Mouse (Mus musculus) forebrain, embryonic 12.5 days (tissue): ENCODE measurements at regions not wholly inside any gene's neighbourhood (a gene's known extent, or its start where the extent isn't known, plus 50 kb on each side); places are given as distances from the start of the nearest gene placed in this dataset.
"Not testable (repeated sequence)": the region's sequence is repeated elsewhere in the genome, so short reads cannot be mapped to it uniquely, and the experiment has no call there.

Experiments used
- ATAC-seq: fragments of 200-750 bp; cut with Nextera tagmentation; 2 replicates; pipeline ENCODE4 v1.8.0; 2017; ENCODE audit warnings: moderate TSS enrichment; ENCODE audit not compliant: low FRiP score
- H3K27ac ChIP-seq: fragments of 300-500 bp; sonication (generic); 2 replicates; pipeline ENCODE4 v1.5.1; 2016; ENCODE audit warnings: mild to moderate bottlenecking
- H3K27me3 ChIP-seq: fragments of 300-500 bp; sonication (generic); 2 replicates; pipeline ENCODE4 v1.6.1; 2016; ENCODE audit warnings: mild to moderate bottlenecking
- H3K36me3 ChIP-seq: fragments of 300-500 bp; sonication (generic); replicated peaks from 2 replicates; pipeline ENCODE4 v1.6.1; 2016; ENCODE audit warnings: mild to moderate bottlenecking
- H3K4me1 ChIP-seq: fragments of 300-500 bp; sonication (generic); 2 replicates; pipeline ENCODE4 v1.6.1; 2016
- H3K4me2 ChIP-seq: fragments of 300-500 bp; sonication (generic); 2 replicates; pipeline ENCODE4 v1.6.1; 2016; ENCODE audit warnings: mild to moderate bottlenecking, moderate library complexity
- H3K4me3 ChIP-seq: fragments of 300-500 bp; sonication (generic); replicated peaks from 2 replicates; pipeline ENCODE4 v1.5.1; 2016; ENCODE audit warnings: mild to moderate bottlenecking
- H3K9ac ChIP-seq: fragments of 300-500 bp; sonication (generic); 2 replicates; pipeline ENCODE4 v1.6.1; 2016; ENCODE audit warnings: mild to moderate bottlenecking
- H3K9me3 ChIP-seq: fragments of 300-500 bp; sonication (generic); 2 replicates; pipeline ENCODE4 v1.6.1; 2016
- WGBS: fragments of 180-500 bp; shearing (Covaris S2); methylation state at CpG from one replicate; pipeline ENCODE4 v1.1.7; 2016; 5-methylcytosine and 5-hydroxymethylcytosine counted together

DNA sequence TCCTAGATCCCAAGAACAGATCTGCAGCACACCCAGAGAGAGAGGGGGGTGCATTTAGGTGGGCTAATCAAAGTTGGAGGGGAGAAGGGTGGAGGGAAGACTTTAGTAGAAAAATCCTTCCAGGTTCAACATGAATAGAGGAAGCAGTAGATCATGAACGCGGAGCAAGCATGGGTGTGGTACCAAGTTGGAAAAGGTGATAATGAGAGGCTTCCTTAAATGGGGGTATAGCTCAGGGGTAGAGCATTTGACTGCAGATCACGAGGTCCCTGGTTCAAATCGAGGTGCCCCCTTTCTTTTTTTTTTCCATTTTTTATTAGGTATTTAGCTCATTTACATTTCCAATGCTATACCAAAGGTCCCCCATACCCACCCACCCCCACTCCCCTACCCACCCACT lies 54.0 kb upstream of the Krba1 start:
- 88% methylated on average over 4 of the region's 4 CpGs for WGBS

DNA sequence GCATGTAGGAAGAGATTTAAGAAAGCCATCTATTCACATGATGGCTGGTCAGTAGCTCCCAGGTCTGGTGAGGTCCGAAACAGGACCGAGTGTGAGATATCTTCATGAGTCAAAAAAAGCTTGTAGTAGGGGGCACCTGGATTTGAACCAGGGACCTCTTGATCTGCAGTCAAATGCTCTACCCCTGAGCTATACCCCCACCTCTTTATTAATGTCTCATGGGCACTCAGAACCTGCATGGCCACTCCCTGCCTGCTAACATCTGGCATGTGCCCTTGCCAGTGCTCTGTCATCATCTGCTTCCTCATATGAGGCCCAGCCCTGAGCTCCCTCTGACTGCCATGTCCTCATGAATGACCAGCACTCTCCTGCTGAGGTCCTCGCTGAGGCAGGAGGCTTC lies 58.4 kb upstream of the Krba1 start:
- not testable (repeated sequence) for H3K4me3 ChIP-seq, H3K4me1 ChIP-seq, H3K9ac ChIP-seq, H3K4me2 ChIP-seq, H3K27ac ChIP-seq, H3K36me3 ChIP-seq, H3K9me3 ChIP-seq, H3K27me3 ChIP-seq, ATAC-seq
- WGBS = 86% methylated on average over 3 of the region's 3 CpGs

More for the DNA sequence above, 54.0 kb upstream of the Krba1 start:
- H3K27me3 ChIP-seq, H3K36me3 ChIP-seq, H3K4me2 ChIP-seq, H3K27ac ChIP-seq, H3K4me3 ChIP-seq, H3K9ac ChIP-seq, H3K4me1 ChIP-seq, H3K9me3 ChIP-seq, ATAC-seq: not testable (repeated sequence)

DNA sequence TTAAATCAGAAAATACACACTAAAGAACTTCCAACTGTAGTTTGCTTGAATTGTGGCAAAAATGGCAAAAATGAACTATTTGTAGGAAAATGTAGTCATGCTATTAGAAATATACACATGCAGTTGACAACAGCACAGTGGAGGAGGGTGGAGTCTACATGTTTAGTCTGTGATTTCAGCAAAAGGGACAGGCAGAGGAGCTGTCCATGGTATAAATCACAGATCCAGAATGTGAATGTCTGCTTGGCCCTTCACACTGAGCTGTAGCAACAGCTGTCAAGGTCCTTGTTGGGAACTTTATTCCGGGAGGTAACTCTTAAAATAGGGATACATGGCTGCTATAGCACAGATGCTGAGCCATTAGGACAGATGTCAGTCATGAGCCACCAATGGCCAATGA lies 107.4 kb upstream of the Krba1 start:
- 80% methylated on average over 1 of the region's 1 CpGs for WGBS
- no peaks in the 10 kb centered on the region for H3K27me3 ChIP-seq

DNA sequence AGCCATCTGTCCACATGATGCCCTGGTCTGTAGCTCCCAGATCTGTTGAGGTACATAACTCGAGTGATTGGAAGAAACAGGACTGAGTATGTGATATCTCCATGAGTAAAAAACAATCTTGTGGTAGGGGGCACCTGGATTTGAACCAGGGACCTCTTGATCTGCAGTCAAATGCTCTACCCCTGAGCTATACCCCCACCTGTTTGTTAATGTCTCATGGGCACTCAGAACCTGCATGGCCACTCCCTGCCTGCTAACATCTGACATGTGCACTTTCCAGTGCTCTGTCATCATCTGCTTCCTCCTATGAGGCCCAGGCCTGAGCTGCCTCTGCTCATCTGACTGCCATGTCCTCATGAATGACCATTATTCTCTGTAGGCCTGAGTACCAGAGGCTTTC lies 115.7 kb upstream of the Krba1 start:
- H3K4me3 ChIP-seq, H3K27ac ChIP-seq, H3K4me2 ChIP-seq, H3K9me3 ChIP-seq, ATAC-seq, H3K36me3 ChIP-seq, H3K27me3 ChIP-seq, H3K4me1 ChIP-seq, H3K9ac ChIP-seq: not testable (repeated sequence)
- 54% methylated on average over 1 of the region's 1 CpGs for WGBS

More for the DNA sequence above, 107.4 kb upstream of the Krba1 start:
- Histone ChIP-seq H3K9me3 (no peaks in the 10 kb centered on the region), H3K4me2 (no peak overlapping the region), H3K4me3 (no peak overlapping the region), H3K9ac (no peak overlapping the region), H3K4me1 (no peaks in the 10 kb centered on the region), H3K36me3 (no peaks in the 10 kb centered on the region), H3K27ac (no peak overlapping the region)
- ATAC-seq = no peak

DNA sequence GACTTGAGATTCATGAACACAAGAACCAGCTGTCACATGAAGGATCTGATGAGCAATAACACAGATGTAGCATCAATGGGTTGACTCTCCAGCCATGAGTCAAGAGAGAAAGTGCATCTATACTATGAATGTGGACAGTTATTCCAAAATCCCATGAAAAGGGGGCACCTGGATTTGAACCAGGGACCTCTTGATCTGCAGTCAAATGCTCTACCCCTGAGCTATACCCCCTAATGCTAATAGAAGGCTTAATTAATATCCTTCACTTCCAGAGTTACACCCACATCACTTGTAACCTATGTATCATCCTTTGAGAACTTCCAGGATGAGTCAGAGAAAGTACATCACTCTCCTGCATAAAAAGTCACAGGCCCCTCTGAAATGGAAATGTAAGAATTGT lies 133.8 kb upstream of the Krba1 start:
- not testable (repeated sequence) for H3K36me3 ChIP-seq, H3K27ac ChIP-seq, H3K9me3 ChIP-seq, ATAC-seq, H3K4me2 ChIP-seq, H3K4me3 ChIP-seq, H3K27me3 ChIP-seq, H3K4me1 ChIP-seq, H3K9ac ChIP-seq

DNA sequence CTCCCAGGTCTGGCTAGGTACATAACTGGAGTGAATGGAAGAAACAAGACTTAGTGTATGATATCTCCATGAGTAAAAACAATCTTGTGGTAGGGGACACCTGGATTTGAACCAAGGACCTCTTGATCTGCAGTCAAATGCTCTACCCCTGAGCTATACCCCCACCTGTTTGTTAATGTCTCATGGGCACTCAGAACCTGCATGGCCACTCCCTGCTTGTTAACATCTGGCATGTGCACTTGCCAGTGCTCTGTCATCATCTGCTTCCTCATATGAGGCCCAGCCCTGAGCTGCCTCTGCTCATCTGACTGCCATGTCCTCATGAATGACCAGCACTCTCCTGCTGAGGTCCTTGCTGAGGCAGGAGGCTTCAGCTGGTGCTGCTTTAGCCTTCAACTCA lies 142.4 kb upstream of the Krba1 start:
- not testable (repeated sequence) for H3K4me2 ChIP-seq, H3K27ac ChIP-seq, H3K4me1 ChIP-seq, H3K4me3 ChIP-seq, H3K27me3 ChIP-seq, H3K36me3 ChIP-seq, H3K9me3 ChIP-seq, ATAC-seq, H3K9ac ChIP-seq

DNA sequence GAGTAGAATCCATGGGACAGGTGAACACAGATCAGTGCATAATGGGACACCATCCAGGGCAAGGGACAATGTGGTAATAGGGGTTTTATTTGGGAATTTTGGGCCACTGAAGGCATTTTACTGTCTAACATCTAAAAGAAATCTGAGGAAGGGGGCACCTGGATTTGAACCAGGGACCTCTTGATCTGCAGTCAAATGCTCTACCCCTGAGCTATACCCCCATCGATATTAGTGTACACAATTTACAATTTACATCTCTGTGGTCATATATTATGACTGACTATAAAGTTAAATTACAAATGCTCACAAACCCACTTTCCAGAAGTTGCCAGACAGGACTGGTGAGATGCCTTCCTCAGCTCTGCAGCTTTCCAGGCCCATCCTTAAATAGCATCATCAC lies 143.4 kb upstream of the Krba1 start:
- H3K9me3 ChIP-seq = no peaks in the 10 kb centered on the region
- 87% methylated on average over 1 of the region's 1 CpGs for WGBS

DNA sequence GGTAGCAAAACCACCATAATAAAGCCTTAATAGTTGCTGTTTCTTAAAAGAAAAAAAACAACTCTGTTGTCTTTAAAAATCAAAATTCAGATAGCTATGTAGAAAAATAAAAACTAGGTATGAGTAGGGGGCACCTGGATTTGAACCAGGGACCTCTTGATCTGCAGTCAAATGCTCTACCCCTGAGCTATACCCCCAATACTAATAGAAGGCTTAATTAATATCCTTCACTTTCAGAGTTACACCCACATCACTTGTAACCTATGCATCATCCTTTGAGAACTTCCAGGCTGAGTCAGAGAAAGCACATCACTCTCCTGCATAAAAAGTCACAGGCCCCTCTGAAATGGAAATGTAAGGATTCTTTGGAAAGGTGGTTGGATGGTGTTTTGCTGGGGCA lies 151.2 kb upstream of the Krba1 start:
- not testable (repeated sequence) for H3K9me3 ChIP-seq, H3K4me3 ChIP-seq, H3K4me1 ChIP-seq, H3K36me3 ChIP-seq, H3K27me3 ChIP-seq, H3K4me2 ChIP-seq, H3K9ac ChIP-seq, ATAC-seq, H3K27ac ChIP-seq

More for the DNA sequence above, 143.4 kb upstream of the Krba1 start:
- Histone ChIP-seq H3K36me3 (no peaks in the 10 kb centered on the region), H3K9ac (no peak overlapping the region), H3K4me1 (no peaks in the 10 kb centered on the region), H3K4me3 (no peak overlapping the region), H3K27me3 (no peaks in the 10 kb centered on the region), H3K27ac (no peak overlapping the region), H3K4me2 (no peak overlapping the region)
- ATAC-seq = no peak

DNA sequence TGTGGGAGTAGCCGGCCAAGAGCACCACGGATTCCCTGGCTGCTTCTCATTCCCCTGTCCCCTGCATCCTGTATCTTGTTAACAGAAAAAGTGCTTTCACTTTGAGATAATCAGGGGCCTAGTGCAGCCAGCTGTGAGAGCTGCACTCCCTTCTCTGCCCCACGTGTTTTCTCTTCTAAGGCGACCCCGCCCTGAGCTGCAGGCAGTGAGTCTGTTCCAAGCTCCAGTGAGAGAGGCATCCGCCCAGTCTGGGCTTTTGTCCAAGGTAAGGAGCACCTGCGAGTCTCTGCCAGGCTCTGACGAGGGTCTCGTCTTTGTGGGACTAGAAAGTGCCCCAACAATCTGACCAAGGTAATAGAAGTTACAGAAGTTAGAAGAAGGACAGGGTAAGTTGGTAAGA lies 141.0 kb upstream of the Zfp746 start:
- H3K27me3 ChIP-seq = no peaks in the 10 kb centered on the region
- H3K9me3 ChIP-seq = no peaks in the 10 kb centered on the region
- no peak for ATAC-seq
- 62% methylated on average over 9 of the region's 9 CpGs for WGBS
- H3K9ac ChIP-seq = no peak overlapping the region
- H3K4me2 ChIP-seq = no peak overlapping the region
- H3K27ac ChIP-seq = no peak overlapping the region
- no peak overlapping the region for H3K4me3 ChIP-seq
- no peaks in the 10 kb centered on the region for H3K4me1 ChIP-seq
- no peaks in the 10 kb centered on the region for H3K36me3 ChIP-seq

DNA sequence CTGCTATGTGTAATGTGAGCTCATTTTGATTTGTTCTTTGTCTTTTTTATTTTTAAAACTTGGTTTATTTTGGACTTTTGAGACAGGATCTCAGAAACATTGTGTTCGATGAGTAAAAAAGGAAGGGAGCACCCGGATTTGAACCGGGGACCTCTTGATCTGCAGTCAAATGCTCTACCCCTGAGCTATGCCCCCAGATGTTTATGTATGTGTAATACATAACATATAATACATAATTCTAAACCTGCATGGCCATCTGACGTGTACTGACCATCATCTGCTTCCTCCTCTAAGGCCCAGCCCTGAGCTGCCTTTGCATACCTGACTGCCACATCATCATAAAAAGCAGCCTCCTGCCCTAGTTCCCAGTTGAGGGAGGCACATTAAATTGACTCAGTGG lies 137.8 kb upstream of the Zfp746 start:
- Histone ChIP-seq H3K9me3 (no peaks in the 10 kb centered on the region), H3K4me2 (no peak overlapping the region), H3K36me3 (no peaks in the 10 kb centered on the region), H3K4me3 (no peak overlapping the region), H3K4me1 (no peaks in the 10 kb centered on the region), H3K27ac (no peak overlapping the region), H3K9ac (no peak overlapping the region), H3K27me3 (no peaks in the 10 kb centered on the region)
- 95% methylated on average over 4 of the region's 4 CpGs for WGBS
- ATAC-seq = no peak

DNA sequence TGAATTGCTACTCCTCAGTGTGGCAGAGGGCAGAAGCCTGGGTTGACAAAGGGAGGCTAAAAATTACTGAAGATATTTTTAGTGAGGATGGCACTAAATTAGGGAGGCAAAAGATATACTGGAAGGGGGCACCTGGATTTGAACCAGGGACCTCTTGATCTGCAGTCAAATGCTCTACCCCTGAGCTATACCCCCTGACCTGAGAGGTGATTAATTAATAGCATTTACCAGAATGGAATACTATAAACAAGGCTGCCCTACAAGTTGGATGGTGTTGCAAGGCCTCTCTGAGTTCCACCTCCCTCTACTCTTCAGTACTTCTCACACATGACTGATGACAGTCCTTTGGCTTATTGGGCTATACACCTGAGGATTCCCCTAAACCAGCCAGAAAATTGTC lies 136.6 kb upstream of the Zfp746 start:
- Histone ChIP-seq H3K9ac (no peak overlapping the region), H3K9me3 (no peaks in the 10 kb centered on the region), H3K4me3 (no peak overlapping the region), H3K27me3 (no peaks in the 10 kb centered on the region), H3K36me3 (no peaks in the 10 kb centered on the region), H3K4me1 (no peaks in the 10 kb centered on the region), H3K4me2 (no peak overlapping the region), H3K27ac (no peak overlapping the region)
- ATAC-seq = no peak

DNA sequence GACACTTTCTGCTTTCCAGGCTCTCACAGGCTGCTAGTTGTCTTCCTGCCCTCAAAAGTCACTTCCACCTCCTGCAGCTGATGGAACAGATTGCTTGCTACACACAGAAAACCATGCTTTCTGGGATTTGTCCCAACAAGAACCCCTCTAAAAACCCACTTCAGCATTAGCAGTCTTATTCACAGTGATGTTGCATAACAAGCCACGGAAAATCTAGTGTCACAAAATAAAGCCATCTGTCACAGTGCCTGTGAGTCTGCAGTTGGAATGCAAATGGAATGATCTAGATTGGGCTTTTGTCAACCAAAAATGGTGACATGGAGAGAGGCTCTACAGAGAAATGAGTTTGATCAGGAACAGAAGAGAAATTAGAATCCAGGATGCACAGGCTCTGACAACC lies 135.4 kb upstream of the Zfp746 start:
- WGBS = 58% methylated on average over 1 of the region's 1 CpGs
- ATAC-seq = not testable (repeated sequence)

DNA sequence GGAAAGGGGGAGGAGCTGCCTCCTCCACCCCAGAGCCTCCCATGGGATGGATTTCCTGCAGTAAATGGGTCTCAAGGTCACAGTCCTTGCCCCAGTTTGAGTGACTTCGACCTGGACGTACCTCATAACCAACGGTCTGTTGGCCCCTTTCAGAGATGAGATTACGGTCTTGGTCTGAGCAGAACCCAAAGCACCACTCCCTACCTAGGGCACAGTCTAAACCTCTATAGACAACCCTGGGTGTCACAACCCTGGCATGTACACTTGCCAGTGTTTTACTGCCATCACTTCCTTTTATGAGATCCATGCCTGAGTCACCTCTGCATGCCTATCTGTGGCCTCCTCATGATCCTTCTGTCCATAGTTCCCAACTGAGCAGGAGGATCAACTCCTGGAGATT lies 128.8 kb upstream of the Zfp746 start:
- no peaks in the 10 kb centered on the region for H3K9me3 ChIP-seq
- 89% methylated on average over 4 of the region's 4 CpGs for WGBS
- H3K27me3 ChIP-seq = no peaks in the 10 kb centered on the region
- H3K36me3 ChIP-seq = no peaks in the 10 kb centered on the region
- H3K27ac ChIP-seq = no peak overlapping the region
- H3K4me3 ChIP-seq = no peak overlapping the region
- no peaks in the 10 kb centered on the region for H3K4me1 ChIP-seq
- no peak for ATAC-seq
- no peak overlapping the region for H3K4me2 ChIP-seq
- H3K9ac ChIP-seq = no peak overlapping the region

More for the DNA sequence above, 135.4 kb upstream of the Zfp746 start:
- not testable (repeated sequence) for H3K9ac ChIP-seq, H3K4me3 ChIP-seq, H3K4me1 ChIP-seq, H3K27ac ChIP-seq, H3K27me3 ChIP-seq, H3K9me3 ChIP-seq, H3K36me3 ChIP-seq, H3K4me2 ChIP-seq

DNA sequence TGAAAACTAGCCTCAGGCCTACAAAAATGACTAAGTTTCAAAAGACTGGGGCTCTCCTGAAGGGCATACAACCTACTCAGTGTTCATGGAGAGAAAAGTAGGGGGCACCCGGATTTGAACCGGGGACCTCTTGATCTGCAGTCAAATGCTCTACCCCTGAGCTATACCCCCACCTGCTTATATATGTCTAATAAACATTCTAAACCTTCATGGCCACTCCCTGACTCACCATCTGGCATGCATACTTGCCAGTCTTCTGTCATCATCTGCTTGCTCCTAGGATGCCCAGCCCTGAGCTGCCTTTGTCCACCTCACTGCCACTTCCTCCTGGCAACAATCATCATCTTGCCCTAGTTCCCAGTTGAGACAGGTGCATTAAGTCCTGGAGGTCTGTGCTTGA lies 123.3 kb upstream of the Zfp746 start:
- no peaks in the 10 kb centered on the region for H3K27me3 ChIP-seq
- H3K9me3 ChIP-seq = no peaks in the 10 kb centered on the region
- no peak for ATAC-seq
- no peaks in the 10 kb centered on the region for H3K4me1 ChIP-seq
- no peak overlapping the region for H3K4me3 ChIP-seq
- H3K27ac ChIP-seq = no peak overlapping the region
- H3K36me3 ChIP-seq = no peaks in the 10 kb centered on the region
- WGBS = 94% methylated on average over 2 of the region's 2 CpGs
- no peak overlapping the region for H3K9ac ChIP-seq
- no peak overlapping the region for H3K4me2 ChIP-seq
